Mouse (Mus musculus) E14TG2a.4 (cell line): ENCODE measurements around the gene Gm10803.

Experiments
- CTCF ChIP-seq: conservative IDR thresholded peaks from 2 replicates; pipeline ENCODE4 v1.5.1; 2014; ENCODE audit warnings: low read length
- NANOG ChIP-seq: IDR thresholded peaks from 2 replicates; pipeline ENCODE4 v1.6.1; 2014; ENCODE audit warnings: borderline replicate concordance, low read length, mixed read lengths

- TF ChIP-seq CTCF (no peak), NANOG (no peak)
Measured at GRCm38 (mm10) chr2:93512130-93512529, 48.2 kb upstream of the Gm10803 start.
